Mouse (Mus musculus): ENCODE measurements around the gene Ephb2.

DNA sequence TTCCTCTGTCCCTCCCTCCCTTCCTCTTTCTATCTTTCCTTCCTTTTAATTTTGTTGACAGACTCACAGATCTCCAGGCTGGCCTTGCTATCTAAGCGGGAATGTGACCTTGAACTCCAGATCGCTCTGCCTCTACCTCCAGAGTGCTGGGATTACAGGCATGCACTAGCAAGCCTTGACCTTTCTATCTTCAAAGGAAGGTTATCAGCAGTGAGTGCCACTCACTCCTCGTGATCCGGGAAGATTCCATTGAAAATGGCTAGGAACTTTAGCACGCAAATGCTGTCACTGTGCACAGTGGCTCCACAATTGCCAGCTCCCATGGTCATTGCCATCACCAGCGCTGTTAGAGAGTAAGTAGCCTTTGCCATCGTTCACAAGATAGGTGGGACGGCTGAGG, 156.6 kb downstream of the Ephb2 start:
- no peak for TF ChIP-seq CTCF (IDR thresholded peaks at IDR 0.05; ENCODE audit: low read depth, low read length)
- TF ChIP-seq POLR2A (IDR thresholded peaks at IDR 0.05; ENCODE audit: insufficient read depth, low read length) = no peak
